Mouse (Mus musculus): ENCODE results near the gene Ramp2.

GRCm38 (mm10) chr11:101277381-101278222 is 31.8 kb downstream of the Ramp2 start:
- no peak for TF ChIP-seq POLR2A (IDR thresholded peaks at IDR 0.05; ENCODE audit: low read depth, low read length)
- no peak for TF ChIP-seq CTCF (IDR thresholded peaks at IDR 0.05; ENCODE audit: extremely low read depth, insufficient read length, insufficient replicate concordance, low read depth, low read length)
